Mouse (Mus musculus) adrenal gland, adult 2 months (tissue): ENCODE measurements around the gene Fam240a. TPM values are rescaled to one million over a fixed set of nuclear protein-coding genes. Genes with fewer than 3 reads are reported as not detected.

Source experiments
- DNase-seq: peaks from one replicate; pipeline ENCODE4 v3.0.0; 2021
- polyA plus RNA-seq: library from polyadenylated mRNA; depleted of rRNA; stranded (reverse); fragments of >200 nt; gene quantifications from 2 replicates; pipeline ENCODE4 v1.2.3, GENCODE M21; 2012
- total RNA-seq, 2 experiments: library from RNA; stranded (reverse); gene quantifications; 2 replicates each; pipeline ENCODE4 v1.2.3; 2021

Gene Fam240a
- total and polyA plus RNA-seq, 3 experiments: not detected

DNA sequence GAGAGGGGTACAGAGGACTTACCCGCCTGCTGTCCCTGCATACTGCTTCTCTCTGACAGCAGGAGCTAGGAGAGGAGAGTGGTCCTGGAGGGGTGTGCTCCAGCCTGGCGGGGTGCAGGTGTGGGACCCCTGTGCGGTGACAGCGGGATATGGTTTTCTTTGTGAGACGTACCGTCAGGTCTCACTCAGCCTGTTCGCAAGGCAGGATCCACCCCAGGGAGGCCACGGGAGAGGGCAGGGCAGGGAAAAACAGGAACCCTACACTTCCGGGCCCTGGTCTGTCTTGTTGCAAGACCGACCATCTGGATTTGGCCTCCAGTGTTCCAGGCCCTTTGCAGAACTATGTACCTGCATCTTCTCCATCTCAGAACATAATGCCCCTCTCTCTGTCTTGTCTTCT lies 23.2 kb downstream of the Fam240a start:
- no peak for DNase-seq

DNA sequence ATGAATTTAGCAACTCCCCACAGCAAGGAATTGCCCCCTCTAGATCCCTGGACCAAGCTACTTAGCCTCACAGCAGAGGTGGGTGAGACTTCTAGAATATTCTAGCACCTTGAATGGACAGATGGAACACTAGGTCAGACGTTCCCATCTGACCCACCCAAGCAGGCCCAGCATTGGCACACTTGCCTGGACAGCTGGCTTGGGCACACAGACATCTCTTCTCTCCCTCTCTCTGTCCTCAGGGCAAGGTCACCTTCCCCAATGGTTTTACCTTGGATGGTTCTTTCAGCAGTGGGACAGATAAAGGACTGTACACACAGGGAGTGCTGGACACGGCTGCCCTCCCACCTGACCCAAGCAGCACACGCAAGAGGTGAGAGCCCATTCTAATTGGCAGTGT lies 24.1 kb downstream of the Fam240a start:
- DNase-seq: no peak

DNA sequence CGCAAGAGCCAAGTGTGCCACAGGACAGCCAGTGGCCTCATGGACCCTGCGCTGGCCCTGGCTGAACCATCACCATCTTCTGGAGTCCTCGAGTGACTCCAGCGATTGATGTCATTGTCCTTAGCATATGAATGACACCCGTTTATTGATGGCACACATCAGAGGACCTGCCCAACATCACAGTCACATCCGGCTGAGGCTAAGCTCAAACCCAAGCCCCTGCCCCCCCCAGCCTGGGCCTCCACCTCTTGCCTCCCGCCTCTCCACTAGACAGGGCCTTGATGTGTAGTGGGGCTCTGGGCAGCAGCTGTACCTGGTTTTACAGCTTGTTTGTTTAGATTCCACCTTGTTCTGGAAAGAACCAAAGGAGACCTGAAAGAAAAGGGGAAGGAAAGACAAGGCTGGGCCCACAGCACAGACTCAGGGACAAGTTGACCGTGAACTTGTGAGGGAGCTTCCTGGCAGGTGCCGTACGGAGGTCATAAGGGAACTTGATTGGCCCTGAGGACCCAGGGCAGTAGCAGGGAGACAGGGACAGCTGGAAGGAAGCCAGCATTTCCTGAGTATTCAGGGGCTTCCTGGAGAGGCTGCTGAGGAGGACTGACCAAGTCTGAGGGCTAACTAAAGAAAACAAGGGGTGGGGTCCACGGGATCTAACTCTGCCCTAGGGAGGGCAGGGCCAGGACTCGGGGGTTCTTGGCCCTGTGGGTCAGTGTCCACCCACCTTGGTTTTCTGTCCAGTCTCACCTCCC lies 25.4 kb downstream of the Fam240a start:
- no peak for DNase-seq

DNA sequence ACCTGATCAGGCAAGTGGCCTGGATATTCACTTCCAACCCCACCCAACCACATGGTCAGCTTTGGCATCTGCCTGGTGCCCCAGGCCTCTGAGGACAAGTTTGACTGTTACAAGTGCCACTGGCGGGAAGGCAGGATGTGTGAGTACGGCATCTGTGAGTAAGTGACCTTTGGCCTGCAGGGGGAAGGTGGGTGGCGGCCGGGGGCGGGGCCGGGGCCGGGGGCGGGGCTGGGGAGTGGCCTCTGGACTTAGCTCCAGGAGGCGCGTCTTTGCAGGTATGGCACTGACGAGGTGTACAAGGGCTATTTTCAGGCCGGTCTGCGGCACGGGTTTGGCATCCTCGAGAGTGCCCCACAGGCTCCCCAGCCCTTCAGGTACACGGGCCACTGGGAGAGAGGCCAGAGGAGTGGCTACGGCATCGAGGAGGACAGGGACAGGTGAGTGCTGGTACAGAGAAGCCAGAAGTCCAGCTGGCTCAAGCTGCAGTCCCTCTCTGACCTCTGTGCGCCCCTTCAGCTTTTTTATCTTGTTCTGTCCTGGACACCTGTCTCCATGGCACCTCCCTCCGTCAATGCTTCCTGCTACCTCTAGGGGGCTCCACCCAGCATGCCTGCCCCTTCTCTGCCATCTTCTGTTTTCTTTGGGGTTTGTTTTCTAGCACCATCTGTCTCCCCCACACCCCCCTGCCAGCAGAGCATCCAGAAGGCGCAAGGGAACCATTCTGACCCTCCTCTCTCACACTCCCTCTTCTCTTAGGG lies 26.5 kb downstream of the Fam240a start:
- DNase-seq: no peak

DNA sequence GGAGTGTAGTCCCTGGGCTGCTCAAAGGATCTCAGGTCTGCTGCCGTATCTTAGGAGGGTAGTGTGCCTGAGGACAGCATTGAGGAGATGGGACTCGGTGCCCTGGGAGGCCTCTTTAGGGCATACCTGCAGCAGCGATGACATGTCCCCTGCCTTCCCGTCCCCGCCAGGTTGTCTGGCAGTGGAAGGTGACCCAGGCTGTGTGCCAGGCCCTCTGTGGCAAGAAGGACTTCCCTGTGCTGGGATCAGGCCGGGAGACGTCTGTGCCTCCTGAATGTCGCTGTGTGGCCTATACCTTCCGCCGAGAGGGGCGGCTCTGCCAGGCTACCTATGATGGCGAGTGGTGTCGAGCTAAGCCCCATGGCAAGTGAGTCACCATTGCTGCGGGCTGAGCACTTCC lies 27.7 kb downstream of the Fam240a start:
- DNase-seq: no peak

DNA sequence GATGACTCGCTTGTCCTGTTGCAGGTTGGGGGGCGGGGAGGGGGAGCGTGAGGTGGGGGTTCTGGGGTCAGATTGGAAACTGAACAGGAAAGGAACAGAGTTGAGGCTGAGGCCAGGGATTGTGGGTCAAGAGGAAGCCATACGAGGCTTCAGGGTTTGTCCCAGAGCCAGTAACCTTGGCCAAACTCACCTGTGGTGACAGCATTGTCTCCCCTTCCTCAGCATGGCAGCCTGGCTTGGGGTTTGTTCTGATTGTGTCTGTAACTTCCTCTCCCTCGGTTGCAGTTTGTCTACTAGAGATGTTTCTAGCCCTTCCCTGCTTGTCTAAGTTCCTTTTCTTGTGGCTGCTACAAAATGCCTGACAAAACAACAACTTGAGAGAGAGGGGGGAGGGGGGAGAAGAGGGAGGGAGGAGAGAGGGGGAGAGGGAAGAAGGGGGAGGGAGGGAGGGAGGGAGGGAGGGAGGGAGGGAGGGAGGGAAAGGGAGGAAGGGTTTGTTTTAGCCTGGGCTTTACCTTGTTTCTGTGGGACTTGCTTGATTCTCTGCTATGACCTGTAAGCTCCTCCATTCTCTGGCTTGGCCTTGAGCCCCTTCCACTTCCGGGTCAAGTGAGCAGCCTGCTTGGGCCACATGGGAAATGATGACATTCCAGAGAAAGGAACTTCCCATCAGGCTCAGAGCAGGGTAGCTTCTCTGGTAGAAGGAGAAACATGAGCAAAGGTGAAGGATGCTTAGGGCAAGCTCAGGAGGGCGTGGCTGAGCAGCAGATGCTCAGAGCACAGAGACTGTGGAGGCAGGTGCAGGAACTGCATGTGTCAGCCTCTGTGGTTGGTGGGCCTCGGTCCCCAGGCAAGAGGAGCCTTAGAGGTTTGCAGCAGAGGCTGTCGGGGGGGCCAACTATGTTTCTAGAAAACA lies 29.0 kb downstream of the Fam240a start:
- no peak for DNase-seq

DNA sequence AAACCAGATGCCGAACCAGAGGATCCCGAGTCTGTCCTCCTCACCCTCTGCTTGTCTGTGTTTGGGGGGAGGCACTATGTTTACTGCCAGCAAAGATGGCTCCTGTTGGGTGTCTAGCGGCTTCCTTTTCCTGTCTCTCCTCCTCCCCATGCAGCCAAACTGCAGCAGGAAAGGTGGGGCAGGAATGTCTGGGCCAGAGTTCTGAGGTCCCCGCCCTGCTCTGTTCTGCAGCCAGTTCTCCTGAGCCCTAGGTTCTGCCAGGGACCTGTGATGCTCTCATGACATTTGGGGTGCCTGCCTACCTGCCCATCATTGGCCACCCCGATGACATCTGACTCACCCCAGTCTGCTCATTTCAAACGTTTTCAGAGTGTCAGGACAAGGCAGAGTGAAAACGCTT lies 34.7 kb downstream of the Fam240a start:
- peak; percentile 51 for DNase-seq

DNA sequence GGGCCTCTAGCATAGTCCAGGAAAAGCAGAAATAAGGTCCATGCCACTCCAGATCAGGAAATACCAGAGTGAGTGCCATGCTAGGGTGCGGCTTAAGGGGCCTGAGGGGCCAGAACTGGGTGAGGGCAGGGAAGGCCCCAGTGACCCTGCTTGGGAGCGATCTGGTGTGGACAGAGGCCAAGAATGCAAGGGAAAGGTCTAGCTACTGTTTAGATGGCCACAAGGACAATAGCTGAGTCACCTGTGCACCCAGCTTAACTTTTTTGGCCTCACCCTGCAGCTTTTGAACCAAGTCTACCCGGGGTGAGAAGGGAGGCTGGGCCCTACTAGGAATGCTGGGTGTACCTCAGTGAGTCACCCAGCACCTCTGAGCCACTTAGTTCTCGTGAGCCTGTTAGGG lies 35.9 kb downstream of the Fam240a start:
- DNase-seq: peak; percentile 69

DNA sequence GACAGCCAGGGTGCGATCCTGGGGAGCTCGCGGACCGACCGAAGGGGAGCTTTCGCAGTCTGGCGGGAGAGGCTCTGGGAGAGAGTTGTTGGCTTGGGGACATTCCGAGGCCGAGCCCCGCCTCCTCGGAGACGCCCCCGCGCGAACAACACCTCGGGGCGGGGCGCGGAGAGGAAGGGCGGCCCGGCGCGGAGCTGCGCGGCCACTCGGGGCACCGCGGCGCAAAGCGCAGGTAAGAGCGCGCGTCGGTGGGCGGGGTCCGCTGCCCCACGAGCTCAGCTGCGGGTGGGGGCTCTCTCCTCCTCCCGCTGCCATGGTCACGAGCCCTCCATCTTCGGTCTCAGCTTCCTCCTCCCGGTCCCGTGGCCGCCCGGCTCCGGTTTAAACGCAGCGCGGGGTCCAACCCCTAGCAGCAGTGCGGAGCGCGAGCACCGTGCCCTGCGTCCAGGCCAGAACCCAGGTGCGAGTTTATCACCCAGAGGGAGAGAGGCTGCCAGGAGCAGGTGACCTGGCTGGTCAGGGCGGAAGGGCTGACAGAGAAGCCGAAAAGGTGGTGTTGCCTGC lies 36.6 kb downstream of the Fam240a start, which contains the start of gene Tmie:
Tmie (minus strand) TSS at position 116 of the 564 bp plus-strand sequence.
- peak; percentile 91 for DNase-seq

DNA sequence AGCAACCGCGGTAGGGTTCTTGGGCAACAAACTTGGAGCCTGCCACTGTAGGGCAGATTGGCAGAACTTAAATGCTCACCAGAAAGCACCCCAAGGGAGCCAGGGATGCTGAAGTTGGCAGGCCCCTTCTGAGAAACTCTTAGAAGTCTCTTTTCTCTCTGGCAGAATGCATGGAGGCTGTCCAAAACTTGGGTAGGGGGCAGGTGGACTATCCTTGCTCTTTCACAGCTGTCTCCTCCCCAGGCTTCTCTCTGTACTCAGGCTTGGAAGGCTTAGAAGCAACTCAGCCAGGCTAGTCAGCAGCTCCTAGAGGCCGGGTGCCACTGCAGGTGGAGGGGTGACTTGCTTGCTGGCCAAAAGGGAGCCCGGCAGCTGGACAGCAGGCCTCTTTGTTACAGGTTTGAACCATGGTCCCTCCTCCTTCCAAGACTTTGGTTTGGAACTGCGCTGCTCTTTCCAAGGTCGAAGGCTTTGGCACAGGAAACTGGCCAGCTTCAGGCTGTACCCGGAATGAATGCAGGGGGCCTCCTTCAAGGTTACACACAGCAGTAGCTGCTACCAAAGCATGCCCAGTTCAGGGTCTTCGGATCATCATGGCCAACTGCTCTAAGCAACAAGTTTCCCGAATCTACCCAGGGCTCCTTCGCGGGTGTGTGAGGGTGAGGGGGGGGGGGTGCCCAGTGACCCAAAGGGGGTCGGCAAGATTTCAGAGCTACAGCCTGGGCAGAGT lies 37.3 kb downstream of the Fam240a start, which contains the start of gene Als2cl:
Als2cl (plus strand) TSS at position 680 of the 730 bp plus-strand sequence.
- DNase-seq: peak; percentile 66

DNA sequence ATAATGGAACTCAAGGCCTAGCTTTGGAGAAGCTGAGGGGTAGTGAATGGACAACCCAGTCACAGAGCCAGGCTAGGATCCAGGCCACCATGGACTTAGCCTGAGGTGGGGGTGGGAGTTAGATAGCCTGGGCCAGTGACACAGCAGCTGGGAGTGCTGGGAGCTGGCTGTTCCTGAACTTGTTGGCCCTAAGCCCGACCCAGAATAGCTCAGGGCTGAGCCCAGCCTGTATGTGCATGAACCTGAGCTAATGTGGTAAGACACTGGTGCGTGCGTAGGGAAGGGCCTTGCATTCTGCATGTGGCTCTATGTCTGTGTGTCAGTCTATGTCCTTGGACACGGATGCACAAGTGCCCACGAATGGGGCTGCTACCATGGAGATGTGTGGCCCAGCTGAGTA lies 38.8 kb downstream of the Fam240a start:
- DNase-seq: peak; percentile 82

DNA sequence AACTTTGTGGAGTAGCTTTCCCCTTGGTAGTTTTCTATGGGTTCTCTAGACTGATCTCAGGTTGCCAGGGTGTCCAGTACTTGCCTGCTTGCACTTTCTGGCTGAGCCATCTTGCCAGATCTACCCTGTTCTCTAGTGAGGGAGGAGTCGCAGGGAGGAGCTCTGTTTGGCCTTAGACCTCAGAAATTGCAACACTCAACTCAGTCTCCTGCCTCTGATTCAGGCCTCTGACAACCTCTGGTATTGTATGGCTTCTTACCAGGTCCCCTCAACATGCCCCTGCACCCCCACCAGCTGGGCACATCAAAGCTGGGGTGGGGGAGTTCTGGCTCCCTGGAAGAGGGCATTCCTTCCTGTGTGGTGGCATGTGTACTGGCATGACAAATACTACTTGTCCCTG lies 39.3 kb downstream of the Fam240a start:
- DNase-seq: peak; percentile 60

DNA sequence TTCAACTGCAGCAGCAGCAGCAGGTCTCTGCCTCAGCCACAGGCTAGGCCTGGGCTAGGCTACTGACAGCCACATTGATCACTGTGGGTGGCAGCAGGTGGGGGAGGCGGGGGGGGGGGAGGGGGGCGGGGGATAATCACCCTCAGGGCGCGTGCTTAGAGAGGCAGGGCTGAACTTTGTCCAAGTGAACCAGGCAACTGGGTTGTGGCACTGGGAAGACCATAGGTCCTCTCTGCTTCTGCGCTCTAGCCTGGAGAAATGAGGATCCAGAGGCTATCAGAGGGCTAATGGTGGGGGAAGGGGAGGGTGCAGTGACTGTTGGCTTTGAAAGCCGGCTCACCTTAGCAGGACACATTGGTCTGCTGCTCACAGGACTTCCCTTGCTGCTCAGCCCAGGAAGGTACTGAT lies 41.4 kb downstream of the Fam240a start:
- no peak for DNase-seq

DNA sequence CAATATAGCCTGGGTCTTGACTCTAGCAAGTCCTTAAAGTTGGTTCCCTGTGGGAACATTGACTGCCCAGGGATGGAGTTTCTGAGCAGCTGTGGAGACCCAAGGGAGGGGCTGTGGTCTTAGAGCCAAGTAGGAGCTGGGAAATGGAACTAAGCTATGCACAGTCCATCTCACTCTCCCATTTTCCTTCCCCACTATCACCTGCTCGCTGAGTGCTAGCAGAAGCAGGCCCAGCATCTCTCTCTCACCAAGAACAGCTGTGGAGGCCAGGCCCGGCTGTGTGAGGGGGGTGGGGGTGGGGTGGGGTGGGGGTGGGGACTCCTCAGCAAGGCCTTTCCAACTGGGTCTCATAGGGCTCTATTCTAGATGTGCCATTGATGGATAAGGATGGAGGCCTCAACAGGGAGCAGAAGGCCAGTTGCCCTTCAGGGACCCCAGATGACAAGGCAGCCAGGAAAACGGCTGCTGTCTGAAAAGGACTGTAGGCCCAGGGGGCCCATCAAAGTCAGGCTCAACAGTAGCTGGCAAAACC lies 41.9 kb downstream of the Fam240a start:
- no peak for DNase-seq

DNA sequence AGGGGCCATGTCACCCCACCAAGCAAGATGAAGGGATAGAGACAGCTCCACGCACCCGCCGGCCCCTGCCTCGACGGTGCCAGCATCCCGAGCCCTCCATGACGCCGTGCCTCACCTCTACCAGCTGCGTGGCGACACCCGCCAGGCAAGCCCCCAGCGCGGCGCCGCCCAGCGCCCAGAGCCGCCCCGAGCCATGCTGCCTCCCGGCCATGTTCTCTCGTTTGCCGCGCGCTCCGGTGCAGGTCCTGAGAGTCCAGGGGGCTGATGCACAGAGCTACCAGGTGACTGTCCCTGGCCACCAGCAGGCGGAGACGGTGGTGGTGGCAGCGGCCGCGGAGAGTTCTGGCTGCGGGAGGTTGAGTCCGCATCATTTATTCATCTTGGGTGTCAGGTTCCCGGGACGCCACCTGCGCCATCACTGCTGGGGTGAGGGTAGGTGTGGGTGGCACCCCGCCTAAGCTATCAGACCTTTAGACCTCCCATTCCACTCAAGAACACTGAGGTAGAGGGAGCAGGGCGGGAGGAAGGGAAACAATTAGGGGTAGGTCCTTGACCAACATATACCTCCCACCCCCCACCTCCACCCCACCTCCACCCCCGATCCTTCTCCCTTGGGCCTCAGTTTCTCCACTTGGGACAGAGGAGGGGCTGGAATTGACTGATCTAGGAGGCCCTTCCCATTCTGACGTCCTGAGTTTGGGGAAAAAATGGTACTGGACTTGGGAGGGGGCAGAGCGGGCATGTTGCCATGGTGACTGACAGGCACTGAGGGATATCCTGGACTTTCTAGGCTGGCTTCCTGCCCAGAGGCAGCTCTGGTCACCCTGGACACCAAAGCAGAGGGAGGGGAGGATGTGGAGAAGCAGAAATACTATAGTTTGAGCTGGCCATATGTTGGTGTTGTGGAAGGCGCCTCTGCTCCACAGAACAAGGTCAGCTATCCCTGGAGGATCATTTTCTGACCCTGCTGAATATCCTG lies 42.7 kb downstream of the Fam240a start:
- peak; percentile 61 for DNase-seq

DNA sequence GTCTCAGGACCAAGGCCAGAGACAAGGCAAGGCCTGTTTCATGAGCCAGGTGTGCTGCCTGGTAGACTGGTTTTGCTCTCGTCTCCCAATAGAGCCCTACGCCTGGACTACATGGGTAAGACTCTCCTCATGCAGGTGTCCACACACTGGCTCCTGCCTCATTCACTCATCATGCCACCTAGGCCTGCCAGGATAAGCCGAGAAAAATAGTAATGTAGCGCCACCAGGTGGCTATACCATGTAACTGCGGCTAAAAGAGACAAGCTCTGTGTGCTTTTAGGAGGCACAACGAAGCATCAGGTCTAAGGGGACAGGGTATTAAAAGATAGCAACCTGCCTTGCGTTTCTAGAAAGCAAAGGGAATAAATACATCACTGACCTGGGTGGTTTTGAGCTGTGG lies 45.6 kb downstream of the Fam240a start:
- DNase-seq: peak; percentile 54
